Mouse (Mus musculus) liver, embryonic 14.5 days (tissue): ENCODE results near the gene Tex26. TPM values are rescaled to one million over a fixed set of nuclear protein-coding genes. Genes with fewer than 3 reads are reported as not detected.

ENCODE experiments used
- ATAC-seq: fragments of 200-750 bp; cut with Nextera tagmentation; 2 replicates; pipeline ENCODE4 v1.8.0; 2017; ENCODE audit warnings: moderate number of reproducible peaks, mild to moderate bottlenecking, moderate library complexity; ENCODE audit not compliant: insufficient read depth
- DNase-seq, 3 experiments: peaks; one replicate each; pipeline ENCODE4 v3.0.0-alpha.2; 2012 to 2013; ENCODE audit warnings: low read depth in 3 of 3, low spot score in 3 of 3
- H3K27ac ChIP-seq: fragments of 300-500 bp; sonication (generic); 2 replicates; pipeline ENCODE4 v1.5.1; 2014; ENCODE audit warnings: moderate library complexity, mild to moderate bottlenecking, control low read depth, inconsistent platforms
- H3K27me3 ChIP-seq: fragments of 300-500 bp; sonication (generic); 2 replicates; pipeline ENCODE4 v1.6.1; 2014; ENCODE audit warnings: mild to moderate bottlenecking, low read length, moderate library complexity; ENCODE audit not compliant: control insufficient read depth, insufficient read depth
- H3K36me3 ChIP-seq: fragments of 300-500 bp; sonication (generic); replicated peaks from 2 replicates; pipeline ENCODE4 v1.6.1; 2014; ENCODE audit warnings: low read depth; ENCODE audit not compliant: control insufficient read depth, insufficient read depth
- H3K4me1 ChIP-seq, 2 experiments: fragments of 200-500 bp in 1 of 2; fragments of 300-500 bp in 1 of 2; sonication (generic) in 1 of 2; replicated peaks; 2 replicates each; pipeline ENCODE4 v1.6.1; 2012 to 2014; ENCODE audit warnings: antibody characterized with exemption in 1 of 2, inconsistent platforms in 1 of 2, low read length in 1 of 2; ENCODE audit not compliant: control insufficient read depth in 2 of 2, insufficient read depth in 2 of 2
- H3K4me2 ChIP-seq: fragments of 300-500 bp; sonication (generic); 2 replicates; pipeline ENCODE4 v1.6.1; 2014; ENCODE audit warnings: low read depth, mild to moderate bottlenecking, control low read depth, moderate library complexity
- H3K4me3 ChIP-seq, 2 experiments: fragments of 200-500 bp in 1 of 2; fragments of 300-500 bp in 1 of 2; sonication (generic) in 1 of 2; 2 replicates each; pipeline ENCODE4 v1.5.1; 2012 to 2014; ENCODE audit warnings: low read depth in 2 of 2, low read length in 2 of 2, mild to moderate bottlenecking in 2 of 2, control low read depth in 1 of 2, inconsistent platforms in 1 of 2, moderate library complexity in 1 of 2; ENCODE audit not compliant: insufficient read depth in 1 of 2
- H3K9ac ChIP-seq: fragments of 300-500 bp; sonication (generic); replicated peaks from 2 replicates; pipeline ENCODE4 v1.6.1; 2014; ENCODE audit warnings: mild to moderate bottlenecking, control low read depth, moderate library complexity
- H3K9me3 ChIP-seq: fragments of 300-500 bp; sonication (generic); 2 replicates; pipeline ENCODE4 v1.6.1; 2016; ENCODE audit warnings: low read length, mixed read lengths; ENCODE audit not compliant: control insufficient read depth
- CTCF ChIP-seq: IDR thresholded peaks from 2 replicates; pipeline ENCODE4 v1.5.1; 2016; ENCODE audit warnings: antibody characterized with exemption, low read depth, control low read depth
- EP300 ChIP-seq: IDR thresholded peaks from 2 replicates; pipeline ENCODE4 v1.6.1; 2016; ENCODE audit warnings: antibody characterized with exemption, low read depth
- WGBS: fragments of 180-500 bp; shearing (Covaris S2); extraction: QIAGEN DNeasy Blood & Tissue Kit; methylation state at CpG from one replicate; pipeline ENCODE4 v1.1.7; 2014; ENCODE audit not compliant: insufficient replicate concordance; 5-methylcytosine and 5-hydroxymethylcytosine counted together
- polyA plus RNA-seq, 2 experiments: library from polyadenylated mRNA; depleted of rRNA in 1 of 2; stranded (reverse) in 1 of 2; unstranded in 1 of 2; fragments of >200 nt; fragmentation: Nextera tagmentation in 1 of 2; extraction: Ambion mirVana in 1 of 2; gene quantifications; 2 replicates each; pipeline versions ENCODE4 v1.2.1 to v1.2.3; 2012 to 2014

Tex26 gene
- polyA plus RNA-seq, 2 experiments: 0.30 TPM; not detected in 1

DNA sequence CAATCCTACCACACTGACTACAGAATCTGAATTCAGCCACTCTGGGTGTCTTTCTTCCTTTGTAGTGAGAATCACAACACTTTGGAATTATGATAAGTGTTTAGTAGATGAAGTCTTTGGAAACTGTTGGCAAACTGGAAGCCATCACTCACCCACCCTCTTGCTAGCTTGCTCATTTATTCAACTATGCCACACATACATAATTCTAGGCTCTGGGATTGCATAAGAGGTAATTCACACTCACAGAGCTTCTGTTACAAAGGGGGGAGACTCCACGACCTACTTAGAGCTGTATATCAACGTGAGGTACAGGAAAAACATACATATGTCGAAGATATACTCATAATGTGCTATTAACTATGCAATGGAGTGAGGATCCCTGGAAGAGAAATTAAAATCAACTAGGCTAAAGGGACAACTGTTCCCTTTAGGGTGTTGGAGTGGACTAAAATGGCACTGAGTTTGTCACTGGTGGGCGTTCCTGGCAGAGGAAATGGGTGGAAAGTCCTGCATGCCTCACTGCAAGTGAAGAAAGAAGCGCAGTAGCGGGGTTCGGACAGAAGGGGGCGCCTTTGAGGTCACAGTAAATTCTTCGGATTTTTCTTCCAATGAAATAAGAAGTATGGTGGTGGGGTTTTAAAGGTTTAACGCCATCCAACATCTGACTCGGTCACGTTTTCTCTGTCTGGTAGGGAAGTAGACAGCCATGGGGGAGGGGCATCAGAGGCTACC lies 44.0 kb downstream of the Tex26 start:
- Histone ChIP-seq H3K36me3 (no peaks in the 10 kb centered on the region), H3K9ac (no peak overlapping the region), H3K27ac (no peak overlapping the region), H3K27me3 (no peaks in the 10 kb centered on the region), H3K4me1 (no peaks in the 10 kb centered on the region), H3K4me3 (no peak overlapping the region), H3K9me3 (no peaks in the 10 kb centered on the region), H3K4me2 (no peak overlapping the region)
- TF ChIP-seq CTCF (peak; percentile 66), EP300 (no peak)
- ATAC-seq: no peak
- WGBS: 42% methylated on average over 12 of the region's 12 CpGs
- no peak for DNase-seq

DNA sequence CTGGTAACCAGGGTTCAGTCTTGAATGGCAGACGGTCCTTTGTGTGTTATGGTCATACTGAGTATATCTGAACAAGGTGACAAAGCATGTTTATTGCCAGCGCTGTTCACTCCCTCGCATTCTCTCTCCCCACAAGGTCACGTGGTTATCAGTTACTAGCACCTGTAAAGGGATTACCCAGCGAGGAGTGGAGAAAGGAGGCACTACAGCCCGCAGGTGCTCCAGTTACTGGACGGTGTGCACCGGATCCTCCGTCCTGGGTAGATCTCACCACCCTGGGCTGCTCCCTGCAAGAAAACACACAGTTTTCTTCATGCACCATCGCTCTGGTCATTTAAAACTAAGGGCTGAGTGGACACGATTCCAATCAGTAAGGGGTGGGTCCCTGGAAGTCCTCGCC lies 44.8 kb downstream of the Tex26 start:
- no peak overlapping the region for H3K4me3 ChIP-seq
- ATAC-seq: no peak

DNA sequence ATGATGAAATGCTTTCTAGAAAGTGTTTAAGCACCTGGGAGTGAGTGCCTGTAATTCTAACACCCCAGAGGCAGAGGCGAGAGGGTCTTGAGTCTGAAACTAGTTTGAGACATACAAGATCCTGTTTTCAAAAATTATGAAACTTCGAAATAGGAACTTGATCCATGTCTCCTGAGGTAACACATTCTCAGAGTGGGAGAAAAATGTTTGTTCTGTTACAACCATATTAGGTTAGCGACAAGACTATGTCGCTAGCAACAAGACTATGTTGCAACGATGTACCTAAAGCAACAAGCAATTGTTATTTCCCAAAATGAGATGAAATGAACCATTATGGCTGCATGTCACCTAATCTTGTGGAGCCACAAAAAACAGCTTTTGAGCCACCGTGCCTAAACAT lies 46.0 kb downstream of the Tex26 start:
- whole genome bisulfite sequencing: 70% methylated on average over 6 of the region's 6 CpGs
- ATAC-seq: no peak

More for the DNA sequence above, 44.8 kb downstream of the Tex26 start:
- Histone ChIP-seq H3K9me3 (no peaks in the 10 kb centered on the region), H3K27ac (no peak overlapping the region), H3K4me1 (no peaks in the 10 kb centered on the region), H3K36me3 (no peaks in the 10 kb centered on the region), H3K9ac (no peak overlapping the region), H3K27me3 (no peaks in the 10 kb centered on the region), H3K4me2 (no peak overlapping the region)
- WGBS: 38% methylated on average over 12 of the region's 12 CpGs
- no peak for DNase-seq
- TF ChIP-seq CTCF: no peak
- no peak for TF ChIP-seq EP300

DNA sequence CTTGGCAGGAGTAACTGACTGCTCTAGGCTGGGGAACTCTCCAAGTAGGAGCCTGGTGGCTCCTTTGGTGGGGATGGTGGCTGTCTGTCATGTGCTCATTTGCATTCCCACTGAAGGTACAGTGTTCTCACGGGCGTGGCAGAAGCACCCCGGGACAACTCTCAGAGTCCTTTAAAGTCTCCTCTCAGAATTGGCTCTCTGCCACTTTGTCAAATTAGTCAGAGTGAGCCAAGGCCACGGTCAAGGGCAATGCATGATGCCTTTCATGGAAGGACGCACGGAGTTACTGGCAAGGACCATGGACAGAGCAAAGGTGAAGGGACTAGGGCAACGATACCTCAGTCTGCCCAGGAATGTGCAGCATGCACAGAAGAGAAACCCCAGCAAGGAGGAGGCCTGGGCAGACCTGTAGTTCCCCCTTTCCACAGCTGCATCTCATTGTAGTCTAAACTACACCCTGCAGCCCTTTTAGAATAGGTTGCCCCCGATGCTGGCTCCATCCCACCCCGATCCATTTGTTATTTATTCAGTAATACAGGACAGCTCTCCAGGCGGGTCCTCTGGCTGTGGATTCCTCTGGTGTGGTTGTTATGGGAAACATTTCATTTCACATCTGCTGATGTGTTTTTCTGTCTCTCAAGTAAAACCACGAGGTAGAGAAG lies 49.0 kb downstream of the Tex26 start:
- no peaks in the 10 kb centered on the region for H3K27me3 ChIP-seq
- ATAC-seq (no peak), DNase-seq (no peak)
- no peak overlapping the region for H3K4me3 ChIP-seq
- no peaks in the 10 kb centered on the region for H3K9me3 ChIP-seq
- H3K9ac ChIP-seq: no peak overlapping the region
- WGBS: 39% methylated on average over 11 of the region's 11 CpGs
- TF ChIP-seq CTCF (no peak), EP300 (no peak)
- no peaks in the 10 kb centered on the region for H3K36me3 ChIP-seq
- no peaks in the 10 kb centered on the region for H3K4me1 ChIP-seq
- H3K27ac ChIP-seq: no peak overlapping the region
- no peak overlapping the region for H3K4me2 ChIP-seq

More for the DNA sequence above, 46.0 kb downstream of the Tex26 start:
- TF ChIP-seq CTCF (no peak), EP300 (no peak)
- Histone ChIP-seq H3K9ac (no peak overlapping the region), H3K9me3 (no peaks in the 10 kb centered on the region), H3K4me2 (no peak overlapping the region), H3K27ac (no peak overlapping the region), H3K36me3 (no peaks in the 10 kb centered on the region), H3K4me1 (no peaks in the 10 kb centered on the region), H3K27me3 (no peaks in the 10 kb centered on the region), H3K4me3 (no peak overlapping the region)
- DNase-seq: no peak

DNA sequence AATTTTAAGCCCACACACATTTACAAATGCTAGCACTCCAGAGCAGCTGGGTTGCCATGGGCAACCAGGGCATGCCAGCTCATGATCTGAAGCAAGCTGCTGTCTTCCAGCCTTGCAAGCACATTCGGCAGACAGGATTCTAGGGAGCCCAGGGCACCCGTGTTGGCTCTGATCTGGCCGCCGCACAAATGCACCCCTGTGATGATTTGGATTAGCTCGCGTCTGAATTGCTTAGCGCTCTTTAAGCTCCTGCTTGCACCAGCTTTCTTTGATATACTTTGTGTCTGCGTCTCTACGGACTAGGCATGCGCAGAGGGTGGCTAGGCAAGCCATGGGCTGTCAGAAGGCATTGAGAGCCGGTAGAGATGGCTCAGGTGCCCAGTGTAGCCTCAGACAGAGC lies 49.7 kb downstream of the Tex26 start:
- Histone ChIP-seq H3K9ac (no peak overlapping the region), H3K36me3 (no peaks in the 10 kb centered on the region), H3K4me3 (no peak overlapping the region), H3K4me1 (no peaks in the 10 kb centered on the region), H3K27ac (no peak overlapping the region), H3K9me3 (no peaks in the 10 kb centered on the region), H3K27me3 (no peaks in the 10 kb centered on the region), H3K4me2 (no peak overlapping the region)
- TF ChIP-seq CTCF (no peak), EP300 (no peak)
- DNase-seq: no peak
- no peak for ATAC-seq
- WGBS: 62% methylated on average over 11 of the region's 11 CpGs
